Mouse (Mus musculus) bone marrow macrophage, adult 2 months (primary cell): ENCODE data around the gene Foxo1. TPM values are rescaled to one million over a fixed set of nuclear protein-coding genes. Genes with fewer than 3 reads are reported as not detected.
A peak's percentile ranks its signal among the peaks of the same experiment; 100 is the strongest.

ENCODE experiments used
- H3K27ac ChIP-seq: 2 replicates; pipeline ENCODE4 v1.5.1; 2012; ENCODE audit warnings: low read depth, low read length; ENCODE audit not compliant: insufficient read depth
- H3K4me1 ChIP-seq: 2 replicates; pipeline ENCODE4 v1.6.1; 2012; ENCODE audit warnings: low read length; ENCODE audit not compliant: control insufficient read depth, insufficient read depth
- H3K4me3 ChIP-seq: 2 replicates; pipeline ENCODE4 v1.5.1; 2012; ENCODE audit warnings: mild to moderate bottlenecking, low read length, moderate library complexity; ENCODE audit not compliant: insufficient read depth
- CTCF ChIP-seq: IDR thresholded peaks from 2 replicates; pipeline ENCODE4 v1.5.1; 2012; ENCODE audit warnings: low read depth, mild to moderate bottlenecking, low read length, moderate library complexity
- POLR2A ChIP-seq: IDR thresholded peaks from 2 replicates; pipeline ENCODE4 v1.6.1; 2012; ENCODE audit warnings: mild to moderate bottlenecking, low read depth, low read length, borderline replicate concordance
- polyA plus RNA-seq: library from polyadenylated mRNA; stranded (reverse); fragments of >200 nt; gene quantifications from 2 replicates; pipeline ENCODE4 v1.2.4, GENCODE M21; 2012; ENCODE audit not compliant: missing spikeins, insufficient read depth, insufficient read length

Gene Foxo1
- polyA plus RNA-seq, 1 experiment, result 6.2 TPM

DNA sequence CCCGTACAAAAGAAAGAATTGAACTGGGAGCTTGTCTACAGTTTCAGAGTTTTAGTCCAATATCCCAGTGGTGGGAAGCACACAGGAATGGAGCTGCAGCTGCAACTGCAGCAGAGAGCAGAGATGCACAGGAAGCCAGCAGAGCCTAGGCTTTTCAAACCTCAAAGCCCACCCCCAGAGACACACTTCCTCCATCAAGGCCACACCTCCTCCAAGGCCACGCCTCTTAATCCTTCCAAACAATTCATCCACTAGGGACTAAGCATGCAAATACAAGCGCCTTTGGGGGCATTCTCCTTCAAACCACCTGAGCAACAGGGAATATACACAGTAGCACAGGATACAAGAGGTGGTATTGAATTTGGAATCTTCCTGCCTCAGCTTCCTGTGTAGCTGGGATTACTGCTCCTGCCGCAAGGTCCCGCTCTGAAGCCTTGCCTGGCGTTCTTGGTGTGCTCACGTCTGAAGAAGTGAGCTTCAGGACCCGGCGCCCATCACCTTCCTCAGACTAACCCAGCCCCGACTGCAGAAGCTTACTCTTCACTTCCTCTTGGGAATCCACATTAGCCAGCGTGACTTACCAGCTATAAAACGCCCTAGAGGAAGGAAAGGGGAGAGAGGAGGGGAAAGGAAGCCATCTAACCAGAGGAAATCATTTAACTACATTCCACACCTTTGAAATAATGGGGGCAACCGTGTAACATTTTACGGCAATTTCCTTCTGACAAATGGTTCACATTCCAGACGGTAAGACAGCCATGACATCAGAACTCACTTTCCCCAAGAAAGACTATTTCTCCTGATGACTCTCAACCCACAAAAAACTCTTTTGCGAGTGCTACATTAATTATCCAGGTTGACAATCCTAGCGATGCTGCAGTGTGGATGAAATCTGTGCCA is 122.9 kb downstream of the Foxo1 start:
- no peak overlapping the region for H3K27ac ChIP-seq
- TF ChIP-seq CTCF (no peak), POLR2A (no peak)
- no peak overlapping the region for H3K4me3 ChIP-seq
- H3K4me1 ChIP-seq, result peaks cover 6% of the 10 kb centered on the region

DNA sequence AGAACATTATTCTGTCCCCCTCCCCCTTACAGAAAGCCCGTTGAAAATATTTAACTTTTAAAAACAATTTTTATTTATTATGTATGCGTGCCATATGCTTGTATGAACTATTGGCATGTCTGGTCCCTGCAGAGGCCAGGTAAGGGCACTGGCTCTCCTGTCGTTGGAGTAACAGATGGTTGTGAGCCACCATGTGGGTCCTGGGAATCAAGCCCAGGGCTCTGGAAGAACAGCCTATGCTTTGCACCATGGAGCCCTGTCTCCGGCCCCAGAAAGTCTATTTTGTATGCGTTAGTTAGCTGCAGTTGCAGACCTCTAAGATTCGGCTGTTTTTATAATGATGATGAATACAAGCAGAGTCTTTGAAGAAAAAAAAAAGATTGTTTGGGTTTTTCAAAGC is 123.8 kb downstream of the Foxo1 start:
- TF ChIP-seq POLR2A (no peak), CTCF (no peak)
- Histone ChIP-seq H3K27ac (no peak overlapping the region), H3K4me1 (peaks cover 6% of the 10 kb centered on the region), H3K4me3 (no peak overlapping the region)

DNA sequence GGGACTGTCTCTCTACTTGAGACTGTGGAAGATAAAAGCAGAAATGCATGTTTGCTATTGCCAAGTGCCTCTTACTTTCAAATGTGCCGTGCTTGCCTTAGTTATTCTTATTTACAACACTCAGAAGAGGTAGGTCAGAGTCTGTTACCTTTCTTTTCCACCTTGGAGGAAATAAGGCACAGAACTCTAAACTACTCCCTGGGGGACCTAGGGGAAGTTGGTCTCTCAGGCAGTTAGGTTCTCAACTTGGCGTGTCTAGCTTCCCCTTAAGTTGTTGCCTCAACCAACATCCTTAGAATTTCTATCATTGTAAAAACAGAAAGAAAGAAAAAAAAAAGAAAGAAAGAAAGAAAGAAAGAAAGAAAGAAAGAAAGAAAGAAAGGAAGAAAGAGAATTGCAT is 124.4 kb downstream of the Foxo1 start:
- no peak overlapping the region for H3K27ac ChIP-seq
- peaks cover 6% of the 10 kb centered on the region for H3K4me1 ChIP-seq
- no peak for TF ChIP-seq CTCF
- TF ChIP-seq POLR2A, result no peak
- H3K4me3 ChIP-seq, result no peak overlapping the region

DNA sequence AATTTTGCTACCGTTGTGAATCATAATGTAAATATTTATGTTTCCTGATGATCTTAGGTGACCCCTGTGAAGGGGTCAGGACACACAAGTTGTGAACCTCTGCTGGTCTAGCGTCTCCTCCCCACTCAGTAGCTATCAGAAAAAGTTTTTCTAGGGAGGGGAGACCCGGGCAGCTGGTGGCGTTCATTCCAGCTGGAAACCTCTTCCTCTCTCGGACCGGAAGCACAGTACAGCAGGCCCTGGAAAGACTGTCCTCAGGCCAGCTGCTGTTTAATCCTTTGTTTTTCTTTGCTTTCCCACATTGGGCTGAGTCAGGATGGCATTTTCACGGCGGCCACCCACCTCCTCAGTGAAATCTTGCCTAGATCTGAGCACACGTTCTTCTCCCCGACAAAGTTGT is 125.0 kb downstream of the Foxo1 start:
- Histone ChIP-seq H3K27ac (no peak overlapping the region), H3K4me1 (peaks cover 6% of the 10 kb centered on the region), H3K4me3 (no peak overlapping the region)
- TF ChIP-seq CTCF (no peak), POLR2A (no peak)

DNA sequence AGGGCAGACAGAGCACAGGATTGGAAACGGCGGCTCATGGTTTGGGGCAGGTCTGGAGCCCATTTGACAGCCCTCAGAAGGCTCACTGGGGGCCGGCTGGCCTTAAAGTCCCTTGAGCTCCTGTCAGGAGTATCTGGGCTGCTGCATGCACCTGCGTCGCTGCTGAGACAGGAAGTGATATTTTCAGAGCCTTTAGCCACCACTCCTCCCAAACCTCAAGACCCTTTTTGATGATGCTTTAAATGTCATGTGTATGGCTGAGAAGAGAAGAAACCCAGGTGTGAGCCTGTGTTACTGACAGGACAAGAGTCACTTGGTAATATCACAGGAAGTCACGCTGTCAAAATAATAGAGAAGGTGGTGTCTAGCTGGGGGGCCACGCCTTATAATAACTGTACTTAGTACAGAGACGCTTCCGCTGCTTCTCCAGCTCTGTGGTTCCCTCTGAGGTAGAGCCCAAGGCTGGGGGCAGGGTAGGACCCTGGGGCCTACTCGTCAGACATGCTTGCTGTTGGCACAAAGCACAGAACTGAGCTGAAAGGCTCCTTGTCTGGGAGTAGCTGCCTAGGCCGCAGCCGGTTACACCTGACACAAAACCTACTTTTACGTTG is 128.1 kb downstream of the Foxo1 start:
- Histone ChIP-seq H3K4me3 (no peak overlapping the region), H3K4me1 (no peaks in the 10 kb centered on the region; the same call in 1 of the 2 replicates), H3K27ac (no peak overlapping the region)
- TF ChIP-seq CTCF (no peak), POLR2A (no peak)

DNA sequence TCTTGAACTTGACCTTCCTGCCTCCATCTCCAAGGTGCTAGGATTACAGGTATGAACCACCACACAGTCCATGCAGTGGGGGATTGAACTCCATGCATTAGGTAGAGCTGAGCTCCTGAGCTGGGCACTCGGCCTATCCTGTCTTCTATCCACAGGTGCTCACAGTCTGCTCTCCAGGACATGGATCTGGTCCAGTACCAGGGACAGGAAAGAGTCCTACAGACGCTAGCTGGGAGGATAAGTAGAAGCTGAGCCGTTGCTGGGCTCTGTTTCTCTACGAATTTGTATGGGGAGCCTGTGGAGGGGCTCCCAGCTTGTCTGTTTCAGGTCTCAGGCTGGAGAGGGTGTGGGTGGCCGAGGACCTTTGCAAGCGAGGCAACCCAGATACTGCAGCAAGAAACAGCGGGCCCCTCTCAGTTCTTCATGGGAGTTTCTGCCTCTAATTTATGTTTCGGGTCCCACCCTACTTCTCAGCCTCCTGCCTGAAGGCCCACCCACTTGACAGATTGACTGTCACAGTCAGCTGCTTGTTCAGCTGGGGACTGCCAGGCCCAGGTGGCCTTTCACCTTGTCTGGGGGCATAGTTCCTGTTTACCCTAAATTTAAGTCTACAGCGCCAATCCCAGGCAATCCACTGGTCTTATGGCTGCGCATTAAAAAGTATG is 128.9 kb downstream of the Foxo1 start:
- 0 out of 2 replicates have a peak, but pooled peaks cover 2% of the 10 kb centered on the region for H3K4me1 ChIP-seq
- TF ChIP-seq POLR2A (no peak), CTCF (no peak)
- H3K4me3 ChIP-seq, result no peak overlapping the region
- no peak overlapping the region for H3K27ac ChIP-seq

DNA sequence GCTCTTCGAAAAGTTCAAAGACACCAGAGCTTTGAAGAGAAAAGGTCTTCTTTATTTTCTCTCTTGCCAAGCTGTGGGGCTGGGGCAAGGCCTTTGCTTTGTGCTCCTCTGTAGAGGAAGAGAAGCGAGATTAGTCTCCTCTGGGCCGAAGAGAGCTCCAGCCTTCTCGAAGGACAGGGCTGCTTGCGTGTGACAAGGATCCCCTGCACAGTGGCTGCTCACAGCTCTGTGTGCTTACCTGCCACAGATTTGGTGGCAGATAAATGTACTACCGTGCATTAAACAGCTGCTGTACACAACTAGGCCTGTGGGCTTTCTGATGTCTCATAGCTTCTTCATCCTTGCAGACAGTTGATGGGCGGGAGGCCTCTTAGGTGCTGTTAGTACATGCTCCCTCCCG is 129.8 kb downstream of the Foxo1 start:
- Histone ChIP-seq H3K27ac (no peak overlapping the region), H3K4me3 (no peak overlapping the region), H3K4me1 (0 out of 2 replicates have a peak, but pooled peaks cover 2% of the 10 kb centered on the region)
- TF ChIP-seq POLR2A (no peak), CTCF (no peak)

DNA sequence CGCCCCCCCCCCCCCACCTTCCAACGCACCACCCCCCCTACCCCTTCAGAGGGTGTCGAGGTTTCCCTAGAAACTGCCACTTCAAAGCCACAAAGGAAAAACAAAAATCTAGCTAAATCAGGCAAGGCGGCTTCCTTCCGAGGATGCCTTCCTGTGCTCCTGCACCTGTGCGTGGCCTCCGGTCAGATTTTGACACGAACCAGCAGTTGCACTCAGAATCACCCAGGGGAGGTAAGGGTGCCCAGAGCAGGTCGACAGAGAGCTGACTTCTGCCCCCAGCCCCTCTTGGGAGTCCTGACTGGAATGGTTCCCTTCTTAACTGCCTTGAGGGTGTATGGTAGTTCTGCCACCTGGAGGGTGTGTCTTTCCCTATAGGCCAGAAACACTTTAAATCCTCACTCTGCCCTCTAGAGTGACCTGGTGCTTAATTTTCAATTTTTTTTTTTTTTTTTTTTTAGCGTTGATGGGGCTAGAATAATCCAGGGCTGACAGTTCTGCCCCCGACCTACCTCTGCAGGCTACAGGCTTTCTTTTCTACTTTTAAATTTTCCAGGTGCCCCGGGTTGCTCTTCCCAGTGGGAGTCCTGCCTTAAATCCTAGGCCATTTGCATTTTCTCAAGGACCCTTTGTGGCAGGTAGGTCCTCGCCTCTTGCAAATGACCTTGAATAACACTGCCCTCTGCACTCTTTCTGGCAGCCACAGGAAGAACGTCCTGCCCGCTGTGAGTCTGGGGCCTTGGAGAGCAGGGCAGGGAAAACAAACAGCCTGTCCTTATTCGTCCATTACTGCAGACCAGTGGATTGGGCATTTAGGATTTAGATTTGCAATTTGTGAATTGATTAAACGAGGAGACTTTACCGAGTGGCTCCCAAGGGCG is 132.4 kb downstream of the Foxo1 start:
- Histone ChIP-seq H3K4me3 (no peak overlapping the region), H3K4me1 (0 out of 2 replicates have a peak, but pooled peaks cover 2% of the 10 kb centered on the region), H3K27ac (no peak overlapping the region)
- TF ChIP-seq POLR2A (no peak), CTCF (no peak)

DNA sequence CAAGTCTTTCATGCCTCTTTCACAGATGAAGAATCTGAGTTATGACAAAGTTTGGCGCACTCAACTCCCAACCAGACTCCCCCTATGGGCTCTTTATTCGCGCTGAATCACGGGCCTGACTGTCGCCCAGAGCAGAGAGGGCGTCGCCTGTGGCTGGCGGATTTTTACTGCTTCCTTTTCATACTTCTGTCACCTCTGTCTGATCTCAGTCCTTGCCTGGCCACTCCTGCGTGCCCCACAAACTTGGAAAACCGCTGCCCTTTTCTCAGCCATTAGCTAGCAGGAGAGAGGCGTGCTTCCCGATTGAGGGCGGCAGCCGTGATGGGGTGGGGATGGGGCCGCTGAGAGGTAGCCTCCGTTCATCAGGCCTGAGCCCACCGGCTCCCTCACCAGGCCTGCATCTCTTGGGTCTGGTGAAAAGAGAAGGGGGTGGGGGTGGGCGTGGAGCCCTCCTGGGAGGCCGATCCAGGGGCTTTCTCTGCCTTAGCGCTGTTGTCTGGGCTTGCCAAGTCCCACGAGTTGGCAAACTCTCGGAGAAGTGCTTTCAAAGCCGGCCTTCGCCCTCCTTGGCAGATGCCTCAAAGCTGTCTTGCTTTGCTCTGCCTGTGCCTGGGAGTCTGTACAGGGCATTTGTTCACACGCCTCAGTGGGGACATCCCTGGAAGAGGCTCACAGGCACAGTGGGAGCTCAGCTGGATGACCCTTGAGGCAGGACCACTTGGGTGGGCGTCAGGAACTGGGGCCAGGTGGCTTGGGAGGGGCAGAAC is 133.2 kb downstream of the Foxo1 start:
- Histone ChIP-seq H3K27ac (no peak overlapping the region), H3K4me1 (0 out of 2 replicates have a peak, but pooled peaks cover 2% of the 10 kb centered on the region), H3K4me3 (peak overlapping the region; percentile 27; the same call in 1 of the 2 replicates)
- TF ChIP-seq CTCF, result no peak
- TF ChIP-seq POLR2A, result no peak

Other genes with a start within 250 kb of the Foxo1 start
- 2.2 and 2.3 TPM in 2 replicates for gene Maml3, start 163.3 kb upstream of the Foxo1 start, polyA plus RNA-seq